Mouse (Mus musculus): ENCODE measurements at regions not wholly inside any gene's neighbourhood (a gene's known extent, or its start where the extent isn't known, plus 50 kb on each side); places are given as distances from the start of the nearest gene placed in this dataset.

DNA sequence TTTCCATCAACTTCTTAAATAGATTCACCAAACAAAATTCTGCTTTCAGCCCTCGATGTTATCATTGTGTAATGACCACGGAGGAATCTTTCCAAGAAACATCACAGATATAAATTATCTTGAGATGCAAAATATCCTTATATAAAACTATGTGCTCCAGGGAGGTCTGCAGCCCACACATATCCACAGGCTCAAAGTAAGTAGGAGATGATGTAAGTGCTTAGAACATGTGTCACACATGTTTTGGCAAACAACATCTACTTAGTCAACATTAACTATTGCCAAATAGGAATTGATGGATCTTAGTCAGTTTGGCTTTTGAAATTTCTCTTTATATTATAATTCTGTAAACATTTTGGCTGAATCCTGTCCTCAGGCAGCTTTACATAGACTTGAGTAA lies 800.8 kb upstream of the Tenm2 start:
- DNase-seq (ENCODE audit: extremely low spot score, low spot score): no peak

DNA sequence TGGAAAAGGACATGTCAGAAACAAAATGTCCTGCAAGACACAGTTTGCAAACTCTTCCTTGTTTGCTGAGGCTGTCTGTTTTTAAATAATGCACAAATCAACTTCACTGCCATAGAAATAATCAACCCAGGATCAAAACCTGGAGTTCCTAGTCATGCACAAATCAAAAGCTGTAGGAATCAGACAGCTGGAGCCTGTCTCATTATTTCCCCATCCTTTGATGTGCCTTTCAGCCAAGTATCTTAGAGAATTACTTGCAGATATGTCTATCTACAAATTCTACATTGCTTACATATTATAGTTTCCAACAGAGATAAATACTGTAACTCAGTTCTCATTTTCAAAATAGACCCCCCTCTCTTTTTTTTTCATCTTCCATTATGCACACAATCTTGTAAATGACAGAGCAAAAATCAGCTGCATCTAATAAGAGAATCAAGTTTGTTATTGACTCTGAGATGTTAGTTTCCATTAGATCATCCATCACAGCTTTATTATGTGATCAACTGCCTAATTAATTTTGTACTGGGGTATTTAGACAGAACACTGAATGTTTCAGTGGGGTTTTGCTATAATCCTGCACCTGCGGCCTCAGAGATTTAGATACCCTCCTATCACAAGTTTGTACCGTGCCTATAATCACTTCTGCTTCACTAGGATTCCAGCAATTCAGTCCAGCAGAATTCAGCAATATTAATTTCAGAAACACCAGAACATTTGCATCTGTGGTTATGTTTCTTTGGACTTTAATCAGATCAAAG lies 798.9 kb upstream of the Tenm2 start:
- DNase-seq (ENCODE audit: extremely low spot score, low spot score): no peak

DNA sequence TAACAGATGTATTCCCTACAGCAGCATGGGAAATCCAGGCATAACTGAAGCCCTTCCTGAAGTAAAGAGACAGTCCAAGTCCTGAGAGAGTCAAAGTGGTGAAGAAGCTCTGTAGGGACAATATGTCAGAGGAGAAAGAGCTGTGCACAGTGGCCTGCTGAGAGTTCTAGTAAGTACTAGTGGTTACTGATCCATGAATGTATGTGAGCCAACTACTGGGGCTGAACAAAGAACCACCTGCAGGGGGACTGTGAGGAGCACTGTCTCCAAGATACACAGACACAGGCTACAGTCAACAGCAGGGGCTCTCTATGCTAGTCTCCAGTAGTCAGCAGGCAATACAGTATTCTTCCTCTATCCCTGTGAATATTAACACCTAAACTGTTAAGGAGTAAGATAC lies 785.9 kb upstream of the Tenm2 start:
- no peak for DNase-seq (ENCODE audit: extremely low spot score, low spot score)

DNA sequence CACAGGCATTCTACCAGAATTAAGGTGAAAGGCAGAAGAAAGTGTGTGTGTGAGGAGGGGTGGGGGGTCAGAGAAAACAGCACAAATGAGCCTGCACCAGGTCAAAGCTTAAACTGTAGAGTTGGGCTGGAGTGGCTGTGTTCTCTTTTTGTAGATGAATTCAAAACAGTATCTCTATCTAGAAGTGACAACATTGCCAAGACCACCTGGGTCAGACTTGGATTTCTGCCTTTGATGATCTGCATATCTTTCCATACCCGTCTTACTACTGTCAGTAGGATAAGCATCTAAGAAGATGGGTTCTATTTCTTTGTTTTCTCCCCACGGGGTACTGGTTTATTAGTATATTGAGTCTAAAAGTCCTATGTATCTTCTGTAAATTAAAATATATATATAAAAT lies 742.4 kb upstream of the Tenm2 start:
- no peak for DNase-seq (ENCODE audit: extremely low spot score, low spot score)

DNA sequence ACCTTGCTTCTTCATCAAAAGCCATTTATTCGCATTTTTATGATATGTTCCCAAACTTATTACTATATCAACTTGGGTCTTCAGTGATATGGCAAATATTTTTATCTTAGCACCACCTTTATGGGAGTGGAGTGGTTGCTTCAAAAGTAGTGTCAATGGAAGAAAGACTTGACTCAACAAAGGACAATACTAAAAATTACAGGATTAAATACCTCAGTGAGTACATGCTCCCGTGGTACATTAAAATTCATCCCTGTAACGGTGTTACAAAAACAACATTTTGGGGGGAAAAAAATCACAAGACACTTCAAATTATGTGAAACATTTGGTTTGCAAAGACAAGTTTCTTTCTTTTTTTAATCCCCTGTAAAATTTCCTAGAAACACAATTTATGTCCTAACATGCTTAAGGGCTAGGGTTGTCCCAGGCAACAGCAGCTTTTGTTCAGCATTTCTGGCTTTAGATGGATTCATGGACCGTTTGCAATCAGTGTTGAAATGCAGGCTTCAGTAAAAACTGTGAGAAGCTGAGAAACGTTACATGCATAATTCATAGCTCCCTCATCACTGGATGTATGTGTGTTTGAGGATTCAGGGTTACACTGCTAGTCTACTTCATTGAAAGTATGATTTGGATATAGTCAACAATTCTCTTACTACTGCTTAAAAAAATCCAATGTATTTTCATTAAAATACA lies 700.8 kb upstream of the Tenm2 start:
- DNase-seq (ENCODE audit: extremely low spot score, low spot score): no peak

DNA sequence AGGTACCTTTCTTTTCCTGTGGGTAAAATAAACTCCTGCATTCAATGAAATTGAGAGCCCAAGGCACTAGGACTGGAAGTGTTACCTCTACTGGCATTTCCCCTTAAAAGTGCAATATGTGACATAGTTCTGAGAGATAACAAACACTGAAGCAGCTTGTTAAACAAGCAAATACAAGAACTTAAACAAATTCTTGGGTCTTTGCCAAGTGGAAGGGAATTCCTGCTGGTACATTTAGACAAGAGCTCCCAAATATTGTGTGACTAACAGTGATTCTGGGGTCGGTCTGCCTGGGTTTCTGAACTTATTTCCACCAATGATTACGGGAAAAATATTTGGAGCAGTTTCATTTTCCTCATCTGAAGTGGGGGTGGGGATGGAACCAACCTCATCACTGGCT lies 677.4 kb upstream of the Tenm2 start:
- no peak for DNase-seq (ENCODE audit: extremely low spot score, low spot score)

DNA sequence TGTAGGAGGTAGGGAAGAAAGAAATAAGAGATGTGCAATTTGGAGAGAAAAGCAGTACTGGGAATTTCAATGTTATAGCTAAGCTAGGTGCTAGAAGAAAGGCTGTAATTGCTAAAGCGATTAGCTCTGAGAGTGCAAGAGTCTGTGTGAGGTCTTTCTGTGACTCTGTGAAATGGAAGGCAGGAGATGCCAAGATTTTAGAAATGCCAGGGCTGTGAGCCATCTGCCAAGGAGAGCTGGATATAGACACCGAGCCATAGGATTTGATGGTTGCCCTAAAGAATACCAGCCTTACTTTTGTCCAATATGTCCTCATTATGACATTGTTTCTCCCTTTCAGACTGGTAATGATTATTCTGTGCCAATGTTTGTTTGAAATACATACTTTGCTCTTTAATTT lies 669.2 kb upstream of the Tenm2 start:
- DNase-seq (ENCODE audit: extremely low spot score, low spot score): no peak

DNA sequence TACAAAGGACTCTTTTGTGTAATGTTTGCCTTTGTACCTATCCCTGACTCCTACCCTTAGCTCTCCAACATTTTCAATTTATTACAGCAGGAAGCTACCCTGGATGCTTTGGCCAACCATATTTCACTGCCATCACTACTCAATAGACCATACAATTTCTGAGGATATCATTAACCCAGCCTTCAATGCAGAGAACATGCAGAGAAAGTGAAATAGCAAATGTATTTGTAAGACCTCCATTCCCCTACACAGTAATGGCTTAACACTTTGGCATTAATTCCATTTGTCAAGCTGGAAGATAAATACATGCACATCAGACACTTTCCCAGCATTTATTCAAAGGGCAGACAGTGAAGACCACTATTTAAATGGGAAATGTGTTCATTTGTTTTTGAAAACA lies 661.9 kb upstream of the Tenm2 start:
- DNase-seq (ENCODE audit: extremely low spot score, low spot score): no peak

DNA sequence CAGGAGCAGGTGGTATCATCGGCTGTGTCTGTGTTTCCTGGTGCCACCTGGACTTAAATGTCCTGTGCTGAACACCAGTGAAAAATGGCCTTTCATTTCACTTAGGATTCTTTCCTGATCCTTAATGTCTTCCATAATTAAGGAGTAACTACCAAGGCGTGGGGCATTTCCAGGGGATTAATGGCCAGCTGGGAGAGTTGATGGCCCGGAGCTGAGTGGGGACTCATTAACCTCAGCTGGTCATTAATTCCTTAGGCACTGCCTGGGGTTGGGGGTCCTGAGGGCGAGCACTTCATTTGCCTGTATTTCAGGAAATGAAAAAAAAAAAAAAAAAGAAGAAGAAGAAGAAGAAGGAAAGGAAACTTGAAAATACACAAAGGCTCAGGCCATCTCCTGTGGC lies 647.0 kb upstream of the Tenm2 start:
- DNase-seq (ENCODE audit: extremely low spot score, low spot score): no peak

DNA sequence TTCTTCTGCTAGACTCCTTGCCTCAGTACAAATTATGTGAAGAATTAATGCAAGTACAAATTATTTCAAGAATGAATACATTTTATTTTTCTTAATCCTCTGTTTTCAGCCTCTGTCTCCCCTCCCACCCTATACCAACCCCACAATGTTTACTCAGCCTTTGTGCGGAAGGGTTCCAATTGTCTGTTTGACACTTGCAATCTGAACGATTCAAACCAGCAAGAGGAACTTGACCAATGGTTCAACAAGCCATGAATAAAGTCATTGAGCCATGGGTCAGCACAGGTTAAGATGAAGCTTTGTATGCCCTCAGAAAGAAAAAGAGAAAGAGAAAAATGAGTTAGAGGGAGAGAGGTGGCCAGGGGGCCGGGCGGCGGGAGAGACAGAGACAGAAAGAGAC lies 601.5 kb upstream of the Tenm2 start:
- DNase-seq (ENCODE audit: extremely low spot score, low spot score): no peak

DNA sequence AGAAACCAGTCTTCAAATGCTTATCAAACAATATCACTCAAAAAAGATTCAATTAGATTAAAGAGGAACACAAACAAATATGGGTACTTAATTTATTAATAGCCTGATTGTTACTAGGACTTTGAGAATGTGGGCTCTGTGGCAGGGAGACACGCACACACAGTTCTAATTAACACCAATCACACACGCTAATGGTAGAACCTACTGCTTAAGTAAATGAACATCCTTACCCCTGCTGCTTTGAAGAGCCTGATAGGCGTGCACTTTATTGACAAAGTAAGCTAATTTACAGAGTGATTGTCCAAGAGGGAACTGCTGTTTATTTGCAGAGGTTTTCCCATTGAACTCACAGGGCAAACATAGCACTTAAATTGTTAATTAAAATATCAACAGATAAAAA lies 595.2 kb upstream of the Tenm2 start:
- no peak for DNase-seq (ENCODE audit: extremely low spot score, low spot score)

DNA sequence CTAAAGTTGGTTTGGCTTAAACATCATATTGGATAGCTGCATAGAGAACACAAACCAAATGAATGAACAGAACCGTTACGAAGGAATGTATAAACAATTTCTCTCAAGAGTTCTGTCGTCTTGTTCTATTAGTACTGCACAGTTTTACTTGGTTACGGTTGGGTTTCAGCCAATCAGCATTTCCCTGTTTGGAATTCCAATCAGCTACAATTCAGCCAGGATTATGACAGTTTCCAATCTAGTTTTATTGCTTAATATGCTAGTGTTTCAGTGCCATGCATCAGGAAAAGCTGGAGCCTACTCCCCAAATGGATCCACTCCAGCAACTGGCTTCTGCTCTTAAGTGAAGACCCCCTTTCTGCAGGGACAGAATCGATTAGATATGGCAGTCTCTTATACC lies 571.0 kb upstream of the Tenm2 start:
- no peak for DNase-seq (ENCODE audit: extremely low spot score, low spot score)

DNA sequence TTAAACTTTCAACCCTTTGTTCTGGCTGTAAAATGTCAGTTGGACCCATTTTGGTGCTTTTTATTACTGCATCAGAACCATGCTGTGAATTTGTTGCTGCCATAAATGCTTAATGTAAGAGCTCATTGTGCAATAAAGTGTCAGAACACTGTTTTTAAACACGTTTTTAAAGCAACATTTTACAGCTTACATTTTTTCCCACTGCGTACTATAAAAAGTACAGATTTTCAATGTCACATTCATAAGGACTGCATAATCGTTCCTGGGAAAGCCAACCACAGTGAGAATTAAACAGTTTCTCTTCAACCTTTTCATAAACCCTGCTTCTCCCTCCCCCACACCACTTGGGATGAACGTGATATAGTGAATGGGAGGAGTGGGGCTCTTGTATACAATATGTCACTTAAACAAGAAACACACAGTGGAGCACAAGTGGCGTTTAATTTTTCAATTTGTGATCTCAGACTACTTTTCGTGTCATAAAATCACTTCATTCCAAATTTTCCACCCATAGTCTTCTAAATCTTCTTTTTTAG lies 563.1 kb upstream of the Tenm2 start:
- DNase-seq (ENCODE audit: extremely low spot score, low spot score): no peak

DNA sequence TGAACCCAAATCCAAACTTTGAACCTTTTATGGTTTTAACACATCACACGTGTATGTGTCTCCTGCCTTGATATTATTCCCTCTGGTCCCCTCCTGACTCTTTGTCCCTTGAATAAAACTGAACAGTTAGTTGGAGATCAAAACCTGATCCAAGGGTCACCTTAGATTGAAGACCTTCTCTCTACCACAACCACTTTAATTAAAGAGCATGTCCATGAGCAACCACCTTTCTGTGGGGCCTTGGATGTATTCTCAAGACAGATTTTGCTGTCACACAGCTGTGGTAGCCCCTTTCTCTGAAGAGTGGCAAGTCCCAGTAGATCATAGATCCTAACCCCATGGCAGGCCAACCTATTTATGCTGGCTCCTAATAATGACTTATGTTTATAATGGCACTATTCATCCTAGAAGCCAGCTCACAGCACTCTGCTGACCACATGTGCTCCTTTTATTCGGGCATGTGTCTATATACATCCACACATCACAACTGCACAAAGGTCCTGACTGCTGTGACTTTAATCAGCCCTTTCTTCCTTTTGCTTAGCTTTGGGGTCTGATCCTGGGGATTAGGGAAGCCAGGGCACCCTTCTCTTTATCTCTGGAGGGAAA lies 536.8 kb upstream of the Tenm2 start:
- DNase-seq (ENCODE audit: extremely low spot score, low spot score): no peak

DNA sequence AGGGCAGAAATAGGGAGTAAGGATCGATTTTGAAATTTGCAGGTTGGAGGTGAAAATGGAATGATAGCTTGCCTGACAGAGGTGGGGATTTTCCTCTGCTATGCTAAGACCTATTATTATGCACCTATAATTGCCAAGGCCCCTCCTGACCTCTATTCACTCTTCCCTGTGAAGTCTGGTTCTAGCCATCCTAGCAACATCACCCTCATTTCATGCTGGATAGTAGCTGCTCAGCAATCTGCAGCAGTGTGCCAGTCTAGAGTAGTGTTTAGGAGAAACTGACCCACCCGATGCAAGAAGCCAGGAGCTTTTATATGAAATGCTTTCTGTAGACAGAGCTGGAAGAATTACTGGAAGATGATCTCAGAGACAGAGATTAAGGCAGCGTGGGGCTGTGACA lies 535.1 kb upstream of the Tenm2 start:
- DNase-seq (ENCODE audit: extremely low spot score, low spot score): no peak

DNA sequence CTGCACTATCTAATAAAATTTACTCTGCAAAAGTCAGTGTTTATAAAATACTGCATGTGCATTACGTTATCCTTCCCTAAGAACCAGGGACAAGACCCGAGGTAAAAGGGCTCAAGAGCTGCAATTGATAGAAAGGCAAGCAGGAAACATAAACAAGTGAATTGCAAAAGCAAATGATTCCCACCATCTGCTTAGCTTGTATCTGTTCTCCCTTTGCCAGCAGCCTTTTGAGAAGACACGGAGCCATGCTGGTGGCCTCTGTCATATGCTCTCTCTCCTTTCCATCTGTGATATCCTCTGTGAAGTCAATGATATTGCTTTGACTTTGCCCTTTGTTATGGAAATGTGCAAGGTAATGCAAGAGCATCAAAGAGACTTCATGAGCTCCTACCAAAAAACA lies 532.4 kb upstream of the Tenm2 start:
- DNase-seq (ENCODE audit: extremely low spot score, low spot score): no peak

DNA sequence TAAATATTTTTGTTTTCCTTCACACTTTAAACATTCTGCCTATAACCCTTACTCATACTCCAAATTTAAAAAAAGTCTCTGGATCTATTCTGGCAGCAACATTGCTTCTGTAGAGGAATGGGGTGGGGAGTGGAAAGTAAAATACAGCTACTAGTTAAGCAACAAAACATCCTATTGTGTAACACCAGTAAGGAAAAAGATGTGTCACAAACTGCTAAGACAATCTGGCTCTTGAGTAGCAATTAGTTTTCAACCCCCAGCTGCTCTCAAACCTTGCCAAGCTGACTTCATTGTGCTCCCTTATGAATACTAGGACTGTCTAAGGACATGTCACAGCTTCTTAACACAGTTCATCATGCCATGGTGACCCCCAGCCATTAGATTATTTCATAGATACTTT lies 500.2 kb upstream of the Tenm2 start:
- DNase-seq (ENCODE audit: extremely low spot score, low spot score): no peak

DNA sequence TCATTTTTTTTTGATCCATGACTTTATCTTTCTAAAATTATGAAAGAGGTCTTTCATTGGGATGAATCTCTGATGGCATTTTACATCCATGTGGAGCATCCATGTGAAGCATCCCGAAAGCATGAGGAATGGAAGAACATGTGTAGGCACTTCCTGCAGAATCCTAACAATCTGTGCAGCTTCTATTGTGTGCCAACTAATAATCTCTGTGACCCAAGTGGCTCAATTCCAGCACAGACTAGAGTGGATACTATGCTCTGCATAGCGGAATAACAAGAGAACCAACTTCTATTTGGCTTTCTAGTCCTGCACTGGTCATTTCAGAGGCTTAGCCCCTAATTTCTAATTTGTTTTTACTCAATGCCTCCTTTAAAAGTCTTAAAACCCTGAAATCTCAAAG lies 499.7 kb upstream of the Tenm2 start:
- DNase-seq (ENCODE audit: extremely low spot score, low spot score): no peak

DNA sequence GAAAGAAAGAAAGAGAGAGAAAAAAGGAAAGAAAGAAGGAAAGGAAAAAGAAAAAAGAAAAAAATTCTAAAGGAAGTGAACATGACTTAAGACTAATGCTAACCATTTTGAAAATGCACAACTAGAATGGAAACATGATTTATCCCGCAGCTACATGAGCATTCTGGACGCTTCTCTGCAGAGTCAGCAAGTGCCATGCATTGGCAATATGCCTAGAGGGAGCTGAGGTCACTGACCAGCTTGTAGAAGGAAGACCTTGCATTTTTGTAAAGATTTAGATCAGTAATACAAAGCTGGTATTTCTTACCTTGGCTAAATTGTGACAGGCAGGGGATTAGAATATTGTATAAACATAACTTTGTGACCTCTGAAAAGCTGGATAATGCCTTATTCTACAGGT lies 461.2 kb upstream of the Tenm2 start:
- no peak for DNase-seq (ENCODE audit: extremely low spot score, low spot score)

DNA sequence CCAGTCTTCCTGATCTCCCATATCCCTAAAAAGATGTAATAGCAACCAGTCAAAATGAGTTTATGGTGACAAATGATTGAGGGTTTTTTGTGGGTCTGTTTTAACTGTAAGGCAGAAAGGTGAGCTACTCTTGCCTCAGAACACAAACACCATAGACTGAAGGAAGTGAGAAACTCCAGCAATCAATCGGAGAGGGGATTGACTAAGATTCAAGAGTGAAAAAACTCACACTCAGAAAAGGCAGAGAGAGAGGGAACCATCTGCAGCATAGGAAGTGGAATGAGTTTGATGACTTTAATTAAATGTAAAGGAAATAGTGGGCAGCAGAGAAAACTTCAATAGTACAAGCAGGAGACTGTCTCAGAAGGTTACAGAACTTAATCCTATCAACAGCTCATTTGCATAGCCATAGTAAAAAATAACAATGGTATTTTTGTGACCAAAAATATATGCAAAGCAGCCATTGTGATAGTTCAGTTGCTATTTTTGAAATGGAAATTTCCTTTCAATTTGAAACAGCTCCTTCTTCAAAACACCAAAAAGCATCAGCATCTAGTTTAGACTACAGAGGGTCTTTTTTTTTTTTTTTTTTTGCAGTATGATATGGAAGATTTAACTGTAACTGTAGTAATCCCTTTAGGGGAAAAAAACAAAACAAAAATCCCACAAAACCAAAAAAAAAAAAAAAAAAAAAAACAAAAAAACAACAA lies 442.9 kb upstream of the Tenm2 start:
- no peak for DNase-seq (ENCODE audit: extremely low spot score, low spot score)

DNA sequence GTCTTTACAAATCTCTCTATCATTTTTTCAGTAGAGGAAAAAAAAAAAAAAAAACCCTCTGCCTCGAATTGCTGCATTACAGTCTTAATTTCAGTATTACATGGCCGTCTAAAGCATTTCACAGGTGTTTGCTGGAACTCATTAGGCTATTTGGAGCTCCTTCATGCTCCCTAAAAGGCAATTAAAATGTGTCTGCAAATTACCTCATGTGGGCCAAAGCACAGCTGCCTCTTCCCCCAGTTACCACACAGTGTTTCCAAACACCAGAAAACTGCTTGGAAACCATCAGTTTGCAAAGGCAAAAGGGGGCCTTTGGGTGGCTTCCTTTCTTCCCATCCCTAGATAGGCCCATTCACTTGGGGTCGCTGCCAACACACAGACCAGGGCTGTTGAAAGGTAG lies 435.6 kb upstream of the Tenm2 start:
- DNase-seq (ENCODE audit: extremely low spot score, low spot score): no peak

DNA sequence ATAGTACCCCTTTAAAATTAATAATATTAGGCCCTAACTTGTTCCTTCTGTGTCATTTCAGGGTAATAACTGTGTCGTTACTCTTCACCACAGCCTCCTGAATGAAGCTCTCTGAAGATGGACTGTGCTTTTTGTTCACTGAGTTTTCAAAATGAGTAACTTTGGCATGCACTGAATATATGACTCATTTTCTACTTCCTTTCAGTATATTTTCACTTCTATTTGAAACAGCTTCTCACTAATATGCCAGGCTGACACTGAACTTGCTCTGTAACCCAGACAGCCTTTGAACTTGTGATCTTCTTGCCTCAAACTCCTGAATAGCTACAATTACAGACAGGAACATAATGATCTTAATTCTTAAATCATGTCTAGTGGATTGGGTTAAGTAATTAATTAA lies 431.2 kb upstream of the Tenm2 start:
- no peak for DNase-seq (ENCODE audit: extremely low spot score, low spot score)

Measured in neural tube, embryonic 10.5 days (tissue).